Mouse (Mus musculus): ENCODE results near the gene Kdm6b.

Kdm6b gene

GRCm38 (mm10) chr11:69364910-69365309 is 48.6 kb downstream of the Kdm6b start:
- peak; percentile 79 for DNase-seq (ENCODE audit: low spot score)

GRCm38 (mm10) chr11:69364376-69364775 is 49.1 kb downstream of the Kdm6b start:
- DNase-seq (ENCODE audit: low spot score): no peak

GRCm38 (mm10) chr11:69362479-69362878 is 51.0 kb downstream of the Kdm6b start:
- DNase-seq (ENCODE audit: low spot score): no peak

GRCm38 (mm10) chr11:69362021-69362420 is 51.5 kb downstream of the Kdm6b start:
- DNase-seq (ENCODE audit: low spot score): no peak

GRCm38 (mm10) chr11:69357690-69358089 is 55.8 kb downstream of the Kdm6b start:
- DNase-seq (ENCODE audit: low spot score): no peak

GRCm38 (mm10) chr11:69356544-69356943 is 56.9 kb downstream of the Kdm6b start:
- no peak for DNase-seq (ENCODE audit: low spot score)
